Mouse (Mus musculus): ENCODE measurements at regions not wholly inside any gene's neighbourhood (a gene's known extent, or its start where the extent isn't known, plus 50 kb on each side); places are given as distances from the start of the nearest gene placed in this dataset.

DNA sequence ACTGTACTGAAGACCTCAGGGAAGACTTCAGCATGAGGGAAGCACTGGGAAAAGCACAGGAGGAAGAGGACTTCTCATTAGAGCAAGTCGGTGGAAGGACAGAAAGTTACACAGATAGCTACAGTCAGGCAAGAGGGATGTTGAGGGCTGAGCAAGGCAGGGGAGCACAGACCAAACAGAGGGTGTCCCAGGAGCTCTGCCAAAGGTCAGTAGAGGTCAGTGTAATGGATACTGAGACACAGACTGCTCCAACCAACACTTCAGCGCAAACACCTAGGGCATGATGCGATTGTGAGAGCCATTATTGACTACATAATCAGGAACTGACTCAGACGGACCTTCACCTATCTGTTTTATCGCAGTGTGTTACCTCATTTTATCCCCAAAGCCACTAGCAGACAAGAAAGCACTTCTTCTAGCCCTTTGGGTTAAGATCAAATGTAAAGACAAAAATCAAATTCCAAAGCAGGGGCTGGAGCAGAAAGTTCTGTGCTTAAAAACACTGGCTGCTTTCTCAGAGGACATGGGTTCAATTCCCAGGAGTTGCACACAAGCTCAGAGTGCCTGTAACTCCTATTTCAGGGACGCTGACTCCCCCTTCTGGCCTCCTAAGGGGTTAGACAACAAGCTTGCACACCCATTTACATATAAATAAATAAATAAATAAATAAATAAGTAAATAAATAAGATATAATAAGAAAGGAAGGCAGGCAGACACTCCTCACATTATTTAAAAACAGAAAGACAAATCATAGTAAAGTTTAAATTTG is 197.3 kb upstream of the Trib2 start:
- no peak for TF ChIP-seq CTCF (IDR thresholded peaks at IDR 0.05; ENCODE audit: low read depth, low read length)
- TF ChIP-seq POLR2A (IDR thresholded peaks at IDR 0.05; ENCODE audit: borderline replicate concordance, low read depth, low read length): no peak
